Mouse (Mus musculus): ENCODE results near the gene AU022252.
"Not testable (repeated sequence)": the region's sequence is repeated elsewhere in the genome, so short reads cannot be mapped to it uniquely, and the experiment has no call there.

- not testable (repeated sequence) for TF ChIP-seq EP300 (optimal IDR thresholded peaks at IDR 0.05); CTCF (IDR thresholded peaks at IDR 0.05; ENCODE audit: low read depth)
Measured at GRCm38 (mm10) chr4:119278784-119279183, 46.3 kb upstream of the AU022252 start.
